Mouse (Mus musculus): ENCODE measurements around the gene Cwc27.

GRCm38 (mm10) chr13:104763193-104763592 lies 53.7 kb downstream of the Cwc27 start:
- TF ChIP-seq POLR2A (IDR thresholded peaks at IDR 0.05; ENCODE audit: borderline replicate concordance, low read depth, low read length) (no peak), CTCF (IDR thresholded peaks at IDR 0.05; ENCODE audit: low read depth, low read length) (no peak)
